Mouse (Mus musculus) lung, adult 2 months (tissue): ENCODE measurements around the gene Gm19426.

ENCODE experiments used
- CTCF ChIP-seq: fragments of 200-500 bp; IDR thresholded peaks from 2 replicates; pipeline ENCODE4 v1.5.1; 2011; ENCODE audit warnings: mild to moderate bottlenecking, low read length, control low read depth; ENCODE audit not compliant: insufficient read depth
- POLR2A ChIP-seq: fragments of 200-500 bp; IDR thresholded peaks from 2 replicates; pipeline ENCODE4 v1.6.1; 2011; ENCODE audit warnings: low read depth, mild to moderate bottlenecking, control low read depth, low read length, borderline replicate concordance; ENCODE audit errors: extremely low read depth

DNA sequence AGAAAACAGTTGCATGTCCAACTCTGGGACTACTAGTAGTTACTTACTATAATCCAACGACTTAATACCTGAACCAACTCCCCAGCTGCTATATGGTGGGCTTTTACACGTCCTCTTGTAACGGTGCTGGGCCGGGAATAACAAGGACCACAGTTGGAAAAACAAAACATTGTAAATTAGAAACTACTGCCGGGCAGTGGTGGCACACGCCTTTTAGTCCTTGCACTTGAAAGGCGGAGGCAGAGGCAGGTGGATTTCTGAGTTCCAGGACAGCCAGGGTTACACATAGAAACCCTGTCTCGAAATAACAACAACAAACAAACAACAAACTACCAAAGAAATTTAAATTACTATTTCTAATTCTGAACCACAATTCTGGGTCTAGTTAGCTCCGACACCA is 16.7 kb downstream of the Gm19426 start:
- TF ChIP-seq CTCF (no peak), POLR2A (no peak)
